Mouse (Mus musculus): ENCODE results near the gene Slc29a4. TPM values are rescaled to one million over a fixed set of nuclear protein-coding genes. Genes with fewer than 3 reads are reported as not detected.

Slc29a4 gene
- polyA plus RNA-seq, 1 experiment from 2014 or later, result 66.7 TPM

DNA sequence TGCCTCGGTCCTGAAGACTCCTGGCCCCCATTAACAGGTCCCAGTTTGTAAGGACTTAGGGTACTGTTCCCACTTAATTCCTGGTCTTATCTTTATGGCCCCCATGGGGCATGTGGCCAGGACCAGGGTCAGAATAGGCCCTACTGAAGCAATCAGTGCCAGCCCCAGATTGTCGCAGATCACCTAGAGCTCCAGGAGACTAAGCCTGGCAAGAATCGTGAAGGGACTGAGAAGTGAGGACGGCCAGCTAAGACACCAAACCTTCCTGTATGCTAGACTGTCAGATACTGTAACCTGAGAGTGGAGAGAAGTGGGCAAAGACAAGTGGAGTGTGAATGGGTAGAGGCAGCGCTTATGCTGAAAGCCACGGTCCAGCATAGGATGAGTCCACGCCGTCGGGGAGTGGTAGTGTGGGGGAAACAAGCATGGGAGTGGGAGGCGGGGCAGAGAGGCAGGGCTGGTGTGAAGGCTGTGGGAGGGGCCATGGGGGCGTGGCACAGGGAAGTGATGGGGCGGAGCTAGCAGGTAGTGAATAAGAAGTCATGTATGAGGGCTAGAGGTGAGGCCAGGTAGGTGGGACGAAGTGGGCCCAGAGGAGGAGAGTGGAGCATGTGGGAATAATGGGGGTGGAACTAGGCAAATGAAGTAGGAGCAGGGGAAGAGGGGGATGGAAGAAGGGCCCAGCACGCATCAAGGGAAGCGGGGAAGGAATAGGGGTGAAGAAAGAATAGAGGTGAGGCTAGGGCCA, 8.7 kb downstream of the Slc29a4 start:
- Histone ChIP-seq H3K4me1 (peaks cover 25% of the 10 kb centered on the region), H3K9me3 (no peaks in the 10 kb centered on the region), H3K27me3 (replicated peaks) (peaks cover 18% of the 10 kb centered on the region), H3K27ac (no peak overlapping the region), H3K9ac (no peak overlapping the region), H3K4me2 (replicated peaks) (peak overlapping the region; percentile 79), H3K4me3 (0 out of 2 replicates have a peak overlapping the region, but pooled peaks have one; percentile 68), H3K36me3 (peaks cover 13% of the 10 kb centered on the region; the same call in 1 of the 2 replicates)
- WGBS, result 11% methylated on average over 15 of the region's 15 CpGs
- ATAC-seq (ENCODE audit: low FRiP score, low read depth), result peak; percentile 39

DNA sequence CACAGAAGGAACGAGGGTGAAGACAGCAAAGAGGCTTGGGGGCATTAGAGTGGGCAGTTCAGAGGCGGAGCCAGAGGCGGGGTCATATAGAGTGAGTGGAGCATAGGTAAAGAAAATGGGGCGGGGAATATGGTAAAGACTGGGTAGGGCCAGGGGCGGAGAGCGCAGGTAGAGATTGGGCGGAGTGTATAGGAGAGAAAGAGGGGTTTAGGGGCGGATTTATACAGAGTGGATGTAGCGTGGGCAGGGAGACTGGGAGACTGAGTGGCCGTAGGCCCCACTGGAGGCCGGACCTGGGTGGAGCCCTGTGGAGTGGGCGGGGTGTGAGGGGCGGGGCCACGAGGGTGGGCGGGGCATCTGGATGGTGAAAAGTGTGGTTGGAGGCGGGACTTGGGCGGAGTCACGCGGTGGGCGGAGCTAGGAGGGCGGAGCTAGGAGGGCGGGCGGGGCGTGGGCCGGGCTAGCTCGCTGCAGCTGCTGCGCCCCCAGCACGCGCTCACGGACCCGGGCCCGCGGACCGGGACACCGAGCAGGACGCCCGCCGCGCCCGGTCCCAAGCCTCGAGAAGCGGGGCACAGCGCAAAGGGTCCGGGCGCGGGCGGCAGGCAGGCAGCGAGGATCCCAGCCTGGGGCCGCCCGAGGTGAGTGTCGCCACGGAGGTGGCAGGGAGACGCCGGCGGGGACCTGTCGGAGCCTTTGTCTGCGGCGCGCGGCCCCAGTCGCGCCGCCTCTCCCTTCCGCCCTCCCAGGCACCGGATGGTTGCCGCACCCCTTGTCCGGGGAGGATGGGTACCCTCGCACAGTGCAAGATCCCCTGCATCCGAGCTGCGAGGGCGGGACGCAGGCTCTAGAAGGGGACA, 9.6 kb downstream of the Slc29a4 start:
- peak; percentile 88 for ATAC-seq (ENCODE audit: low FRiP score, low read depth)
- Histone ChIP-seq H3K9ac (peak overlapping the region; percentile 69), H3K27me3 (replicated peaks) (peaks cover 18% of the 10 kb centered on the region), H3K4me2 (replicated peaks) (peak overlapping the region; percentile 79), H3K36me3 (peaks cover 17% of the 10 kb centered on the region; the same call in 1 of the 2 replicates), H3K9me3 (no peaks in the 10 kb centered on the region), H3K4me3 (peak overlapping the region; percentile 68), H3K4me1 (peaks cover 25% of the 10 kb centered on the region), H3K27ac (no peak overlapping the region)
- under 1% methylated on average over 67 of the region's 72 CpGs for WGBS

DNA sequence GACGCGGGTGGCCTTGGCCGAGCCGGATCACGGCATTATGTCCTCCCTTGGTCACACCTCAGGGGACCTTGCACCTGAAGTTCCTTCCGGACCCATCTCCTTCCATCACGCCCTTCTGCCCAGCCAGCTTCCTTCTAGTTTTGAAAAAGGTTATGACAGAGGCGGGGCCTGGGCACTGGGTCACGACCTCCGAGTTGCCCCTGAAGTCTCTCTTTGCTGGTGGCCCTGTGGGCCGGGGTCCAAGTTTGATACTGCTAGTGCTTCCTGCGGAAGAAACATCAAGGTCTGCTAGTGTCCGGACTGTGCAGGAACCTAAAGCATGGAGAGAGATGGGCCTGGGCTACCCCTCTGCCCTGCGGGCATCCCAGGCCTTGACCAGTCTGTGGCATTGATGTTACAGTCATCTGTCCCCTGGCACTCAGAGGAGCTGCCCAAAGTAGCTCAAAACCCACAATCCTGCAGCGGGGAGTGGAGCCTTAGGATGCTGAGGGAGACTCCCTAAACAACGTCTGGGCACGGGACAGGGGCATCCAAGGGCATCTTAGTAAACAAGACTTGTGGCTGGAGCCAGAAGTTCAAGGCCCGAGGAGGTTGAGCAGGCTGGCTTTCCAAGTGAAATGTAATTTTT, 10.3 kb downstream of the Slc29a4 start:
- H3K9ac ChIP-seq, result peak overlapping the region; percentile 69
- peak overlapping the region; percentile 68 for H3K4me3 ChIP-seq
- H3K27me3 ChIP-seq (replicated peaks), result peaks cover 18% of the 10 kb centered on the region
- peaks cover 22% of the 10 kb centered on the region for H3K36me3 ChIP-seq
- no peaks in the 10 kb centered on the region for H3K9me3 ChIP-seq
- H3K4me1 ChIP-seq, result peaks cover 25% of the 10 kb centered on the region
- H3K27ac ChIP-seq, result no peak overlapping the region
- peak overlapping the region; percentile 79 for H3K4me2 ChIP-seq (replicated peaks)
- 21% methylated on average over 18 of the region's 18 CpGs for WGBS
- no peak; the same call in 1 of the 2 replicates for ATAC-seq (ENCODE audit: low FRiP score, low read depth)

DNA sequence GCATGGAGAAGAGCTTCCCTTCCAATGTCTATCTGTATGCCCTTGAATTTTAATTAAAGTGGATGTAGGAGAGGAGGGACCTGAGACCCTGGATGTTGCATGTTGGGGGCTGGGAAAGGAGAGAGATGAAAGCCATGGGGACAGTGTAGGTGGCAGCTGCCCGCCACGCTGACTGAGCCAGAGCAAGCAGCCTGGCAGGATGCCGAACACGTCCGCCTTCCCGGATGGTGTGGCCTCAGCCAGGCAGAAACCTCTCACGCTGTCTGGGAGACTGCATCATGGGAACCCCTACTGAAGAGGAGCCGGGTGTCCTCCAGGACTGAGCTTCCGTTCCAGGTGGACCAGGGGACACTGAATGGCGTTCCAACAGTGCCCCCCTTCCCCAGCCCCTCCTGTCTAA, 11.3 kb downstream of the Slc29a4 start:
- H3K27me3 ChIP-seq (replicated peaks), result peaks cover 18% of the 10 kb centered on the region
- H3K4me1 ChIP-seq, result peaks cover 25% of the 10 kb centered on the region
- no peaks in the 10 kb centered on the region for H3K9me3 ChIP-seq
- H3K36me3 ChIP-seq, result peaks cover 32% of the 10 kb centered on the region
- no peak overlapping the region for H3K27ac ChIP-seq
- no peak for ATAC-seq (ENCODE audit: low FRiP score, low read depth)
- WGBS, result 79% methylated on average over 10 of the region's 10 CpGs
- H3K9ac ChIP-seq, result peak overlapping the region; percentile 69; the same call in 1 of the 2 replicates
- H3K4me3 ChIP-seq, result peak overlapping the region; percentile 68; the same call in 1 of the 2 replicates
- H3K4me2 ChIP-seq (replicated peaks), result peak overlapping the region; percentile 79

DNA sequence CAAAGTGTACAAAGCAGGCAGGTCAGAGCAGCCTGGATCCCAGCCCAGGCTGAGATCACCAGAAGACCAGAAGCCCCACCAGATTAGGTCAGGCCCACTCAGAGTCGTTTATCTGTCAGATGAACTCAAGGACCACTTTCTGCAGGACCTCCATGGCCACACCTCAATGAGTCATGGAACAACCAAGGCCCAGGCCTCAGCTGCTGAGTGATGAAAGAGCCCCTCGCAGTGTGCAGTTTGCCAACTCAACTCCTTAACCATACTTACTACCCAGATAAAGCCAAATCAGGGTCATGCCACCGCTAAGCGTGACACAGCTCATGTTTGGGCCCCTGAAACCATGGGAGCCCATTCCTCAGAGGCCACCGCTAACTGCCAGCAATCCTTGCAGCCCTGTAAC, 15.4 kb downstream of the Slc29a4 start:
- no peak overlapping the region for H3K4me3 ChIP-seq
- H3K4me2 ChIP-seq (replicated peaks), result no peak overlapping the region
- H3K4me1 ChIP-seq, result peaks cover 15% of the 10 kb centered on the region
- 91% methylated on average over 5 of the region's 5 CpGs for WGBS
- peaks cover 72% of the 10 kb centered on the region for H3K36me3 ChIP-seq
- H3K9me3 ChIP-seq, result peaks cover 8% of the 10 kb centered on the region; the same call in 1 of the 2 replicates
- H3K9ac ChIP-seq, result no peak overlapping the region
- no peak for ATAC-seq (ENCODE audit: low FRiP score, low read depth)
- no peak overlapping the region for H3K27ac ChIP-seq
- no peaks in the 10 kb centered on the region for H3K27me3 ChIP-seq (replicated peaks)

DNA sequence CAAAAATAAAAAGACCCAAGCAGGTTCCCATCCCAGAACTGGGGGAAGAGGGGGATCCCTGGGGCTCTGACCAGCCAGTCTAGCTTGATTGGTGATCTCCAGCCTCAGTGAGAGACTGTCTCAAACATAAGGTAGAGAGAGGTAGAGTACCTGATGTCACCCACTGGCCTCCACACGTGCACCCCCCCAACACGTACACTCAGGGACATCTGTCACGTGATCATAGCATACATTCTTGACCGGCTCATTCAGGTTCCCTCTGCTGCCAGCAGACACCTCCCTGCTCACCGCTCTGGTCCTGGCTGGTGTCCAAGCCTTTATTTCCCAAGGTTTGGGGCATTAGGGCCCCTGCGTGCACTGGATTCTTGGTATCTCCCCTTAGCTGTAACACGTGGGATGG, 17.1 kb downstream of the Slc29a4 start:
- 90% methylated on average over 7 of the region's 7 CpGs for WGBS

DNA sequence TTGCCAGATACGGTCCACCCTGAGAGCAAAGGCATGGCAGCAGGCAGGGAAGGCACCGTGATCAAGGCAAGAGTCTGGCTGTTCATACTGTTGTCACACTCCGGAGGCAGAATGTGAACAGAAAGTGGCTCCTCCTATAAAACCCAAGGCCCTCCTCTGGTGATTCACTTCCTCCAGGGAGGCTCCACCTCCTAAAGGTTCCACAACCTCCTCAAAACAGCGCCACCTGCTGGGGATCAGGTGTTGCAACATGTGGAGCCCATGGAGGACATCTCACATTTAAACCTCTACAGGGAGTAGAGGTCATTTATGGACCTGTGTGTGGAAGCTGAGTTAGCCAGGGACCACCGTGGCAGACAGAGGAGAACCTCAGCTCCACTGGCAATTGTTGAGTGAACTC, 20.1 kb downstream of the Slc29a4 start:
- Histone ChIP-seq H3K36me3 (peaks cover 72% of the 10 kb centered on the region), H3K27me3 (replicated peaks) (no peaks in the 10 kb centered on the region), H3K4me3 (no peak overlapping the region), H3K9ac (no peak overlapping the region), H3K9me3 (peaks cover 8% of the 10 kb centered on the region; the same call in 1 of the 2 replicates), H3K27ac (no peak overlapping the region), H3K4me2 (replicated peaks) (no peak overlapping the region), H3K4me1 (no peaks in the 10 kb centered on the region)
- no peak for ATAC-seq (ENCODE audit: low FRiP score, low read depth)
- WGBS, result 81% methylated on average over 5 of the region's 5 CpGs

More for the DNA sequence above, 17.1 kb downstream of the Slc29a4 start:
- H3K4me3 ChIP-seq, result no peak overlapping the region
- no peak overlapping the region for H3K4me2 ChIP-seq (replicated peaks)
- peaks cover 84% of the 10 kb centered on the region for H3K36me3 ChIP-seq
- H3K27ac ChIP-seq, result no peak overlapping the region
- H3K9me3 ChIP-seq, result peaks cover 8% of the 10 kb centered on the region; the same call in 1 of the 2 replicates
- no peaks in the 10 kb centered on the region for H3K4me1 ChIP-seq
- H3K27me3 ChIP-seq (replicated peaks), result no peaks in the 10 kb centered on the region
- no peak for ATAC-seq (ENCODE audit: low FRiP score, low read depth)
- no peak overlapping the region for H3K9ac ChIP-seq

DNA sequence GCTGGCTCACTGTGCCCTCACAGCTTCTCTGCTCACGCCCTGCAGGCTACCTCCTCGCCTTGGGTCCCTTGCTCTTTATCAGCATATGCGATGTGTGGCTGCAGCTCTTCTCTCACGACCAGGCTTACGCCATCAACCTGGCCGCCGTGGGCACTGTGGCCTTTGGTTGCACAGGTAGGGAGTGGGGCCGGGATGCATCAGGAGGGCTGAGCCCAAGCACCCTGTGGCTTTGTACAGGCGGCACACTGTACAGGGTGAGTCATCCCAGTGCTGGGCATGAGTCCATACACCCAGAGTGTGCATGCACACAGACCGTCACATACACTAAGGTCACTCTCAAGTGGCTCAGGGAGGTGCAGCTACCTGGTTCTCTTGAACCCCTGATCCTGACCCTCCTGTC, 21.7 kb downstream of the Slc29a4 start:
- no peaks in the 10 kb centered on the region for H3K27me3 ChIP-seq (replicated peaks)
- peaks cover 8% of the 10 kb centered on the region; the same call in 1 of the 2 replicates for H3K9me3 ChIP-seq
- no peak overlapping the region for H3K9ac ChIP-seq
- H3K4me3 ChIP-seq, result no peak overlapping the region
- ATAC-seq (ENCODE audit: low FRiP score, low read depth), result no peak
- 94% methylated on average over 10 of the region's 10 CpGs for WGBS
- no peak overlapping the region for H3K4me2 ChIP-seq (replicated peaks)
- H3K4me1 ChIP-seq, result no peaks in the 10 kb centered on the region
- H3K36me3 ChIP-seq, result peaks cover 69% of the 10 kb centered on the region
- no peak overlapping the region for H3K27ac ChIP-seq

DNA sequence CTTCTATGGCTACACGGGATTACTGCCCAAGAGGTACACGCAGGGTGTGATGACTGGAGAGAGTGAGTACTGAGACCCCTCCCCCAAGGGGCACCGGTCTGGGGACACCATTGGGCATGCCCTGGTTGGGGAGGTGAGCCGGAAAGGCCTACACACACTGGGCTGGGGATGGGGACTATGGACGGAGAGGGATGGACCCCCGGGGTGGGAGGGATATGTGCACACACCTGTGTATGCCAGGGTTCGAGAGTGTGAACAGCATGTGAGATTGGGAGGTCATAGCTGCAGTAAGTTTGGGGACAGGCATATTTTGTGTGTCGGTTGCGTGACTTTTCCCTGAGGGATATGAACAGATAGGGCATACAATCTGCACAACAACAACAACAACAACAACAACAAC, 22.7 kb downstream of the Slc29a4 start:
- WGBS, result 83% methylated on average over 9 of the region's 9 CpGs

DNA sequence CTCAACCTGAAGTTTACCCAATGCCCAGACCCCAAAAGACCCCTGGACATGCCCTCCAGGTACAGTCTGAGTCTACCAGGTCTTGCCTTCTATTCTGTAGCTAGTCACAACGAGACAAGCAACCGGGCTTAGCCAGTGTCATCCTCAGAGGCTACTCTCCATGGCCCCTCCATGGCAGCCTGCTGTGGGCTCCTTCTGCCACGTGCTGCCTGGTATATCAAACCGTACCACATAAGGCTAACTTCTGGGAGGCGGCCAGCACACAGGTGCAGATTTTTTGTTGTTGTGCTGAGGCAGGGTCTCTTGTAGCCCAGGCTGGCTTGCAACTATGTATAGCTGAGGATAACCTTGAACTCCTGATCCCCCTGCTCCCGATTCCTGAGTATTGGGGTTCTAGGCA, 23.7 kb downstream of the Slc29a4 start:
- Histone ChIP-seq H3K27me3 (replicated peaks) (no peaks in the 10 kb centered on the region), H3K4me3 (no peak overlapping the region), H3K9me3 (peaks cover 8% of the 10 kb centered on the region; the same call in 1 of the 2 replicates), H3K4me1 (no peaks in the 10 kb centered on the region), H3K4me2 (replicated peaks) (no peak overlapping the region), H3K9ac (no peak overlapping the region), H3K36me3 (peaks cover 62% of the 10 kb centered on the region), H3K27ac (no peak overlapping the region)
- WGBS, result 84% methylated on average over 6 of the region's 6 CpGs
- no peak for ATAC-seq (ENCODE audit: low FRiP score, low read depth)

More for the DNA sequence above, 22.7 kb downstream of the Slc29a4 start:
- H3K4me1 ChIP-seq, result no peaks in the 10 kb centered on the region
- ATAC-seq (ENCODE audit: low FRiP score, low read depth), result no peak
- H3K36me3 ChIP-seq, result peaks cover 66% of the 10 kb centered on the region
- no peak overlapping the region for H3K4me2 ChIP-seq (replicated peaks)
- H3K27ac ChIP-seq, result no peak overlapping the region
- no peak overlapping the region for H3K4me3 ChIP-seq
- H3K9me3 ChIP-seq, result peaks cover 8% of the 10 kb centered on the region; the same call in 1 of the 2 replicates
- H3K27me3 ChIP-seq (replicated peaks), result no peaks in the 10 kb centered on the region
- no peak overlapping the region for H3K9ac ChIP-seq

DNA sequence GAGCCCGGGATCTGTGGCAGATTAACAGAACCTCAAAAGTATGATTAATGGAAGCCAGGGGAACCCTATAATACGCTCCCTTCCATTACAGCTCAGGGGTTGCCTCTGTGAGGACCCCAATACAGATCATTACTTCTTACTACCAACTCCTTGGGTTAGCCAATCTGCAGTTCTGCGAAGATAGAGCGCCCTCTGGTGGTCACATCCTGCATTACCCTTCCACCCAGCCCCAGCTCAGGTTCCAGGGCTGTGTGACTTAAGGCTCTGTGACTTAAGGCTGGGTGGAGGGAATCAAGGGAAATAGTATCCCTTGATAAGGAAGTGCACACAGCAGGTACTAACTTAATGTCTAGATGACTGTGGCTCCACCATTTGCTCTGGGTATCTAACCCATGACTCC, 25.7 kb downstream of the Slc29a4 start:
- peak; percentile 74 for ATAC-seq (ENCODE audit: low FRiP score, low read depth)
- peaks cover 52% of the 10 kb centered on the region for H3K36me3 ChIP-seq
- 22% methylated on average over 4 of the region's 4 CpGs for WGBS
- H3K9ac ChIP-seq, result no peak overlapping the region
- H3K9me3 ChIP-seq, result no peaks in the 10 kb centered on the region
- no peak overlapping the region for H3K27ac ChIP-seq
- no peak overlapping the region for H3K4me2 ChIP-seq (replicated peaks)
- no peaks in the 10 kb centered on the region for H3K4me1 ChIP-seq
- H3K27me3 ChIP-seq (replicated peaks), result no peaks in the 10 kb centered on the region
- H3K4me3 ChIP-seq, result no peak overlapping the region

DNA sequence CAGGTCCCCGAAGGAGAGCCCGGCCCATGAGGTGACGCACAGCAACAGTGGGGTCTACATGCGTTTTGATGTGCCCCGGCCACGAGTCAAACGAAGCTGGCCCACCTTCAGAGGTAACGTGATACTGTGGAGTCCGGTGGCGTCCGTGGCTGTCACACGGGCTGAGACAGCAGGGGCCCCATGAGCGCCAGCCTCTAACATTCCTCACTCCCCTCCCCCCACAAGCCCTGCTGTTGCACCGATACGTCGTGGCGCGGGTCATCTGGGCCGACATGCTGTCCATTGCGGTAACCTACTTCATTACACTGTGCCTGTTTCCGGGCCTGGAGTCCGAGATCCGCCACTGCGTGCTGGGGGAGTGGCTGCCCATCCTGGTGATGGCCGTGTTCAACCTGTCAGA, 26.2 kb downstream of the Slc29a4 start:
- Histone ChIP-seq H3K4me2 (replicated peaks) (no peak overlapping the region), H3K9me3 (no peaks in the 10 kb centered on the region), H3K4me1 (no peaks in the 10 kb centered on the region), H3K4me3 (no peak overlapping the region), H3K36me3 (peaks cover 52% of the 10 kb centered on the region), H3K27ac (no peak overlapping the region), H3K27me3 (replicated peaks) (no peaks in the 10 kb centered on the region), H3K9ac (no peak overlapping the region)
- 71% methylated on average over 25 of the region's 25 CpGs for WGBS
- ATAC-seq (ENCODE audit: low FRiP score, low read depth), result no peak

Measured in neural tube, embryonic 12.5 days (tissue).